Mouse (Mus musculus) kidney, adult 9 months (tissue): ENCODE data around the gene Lenep.

ENCODE experiments used
- DNase-seq: peaks from one replicate; pipeline ENCODE4 v3.0.0; 2022

Gene Lenep

DNA sequence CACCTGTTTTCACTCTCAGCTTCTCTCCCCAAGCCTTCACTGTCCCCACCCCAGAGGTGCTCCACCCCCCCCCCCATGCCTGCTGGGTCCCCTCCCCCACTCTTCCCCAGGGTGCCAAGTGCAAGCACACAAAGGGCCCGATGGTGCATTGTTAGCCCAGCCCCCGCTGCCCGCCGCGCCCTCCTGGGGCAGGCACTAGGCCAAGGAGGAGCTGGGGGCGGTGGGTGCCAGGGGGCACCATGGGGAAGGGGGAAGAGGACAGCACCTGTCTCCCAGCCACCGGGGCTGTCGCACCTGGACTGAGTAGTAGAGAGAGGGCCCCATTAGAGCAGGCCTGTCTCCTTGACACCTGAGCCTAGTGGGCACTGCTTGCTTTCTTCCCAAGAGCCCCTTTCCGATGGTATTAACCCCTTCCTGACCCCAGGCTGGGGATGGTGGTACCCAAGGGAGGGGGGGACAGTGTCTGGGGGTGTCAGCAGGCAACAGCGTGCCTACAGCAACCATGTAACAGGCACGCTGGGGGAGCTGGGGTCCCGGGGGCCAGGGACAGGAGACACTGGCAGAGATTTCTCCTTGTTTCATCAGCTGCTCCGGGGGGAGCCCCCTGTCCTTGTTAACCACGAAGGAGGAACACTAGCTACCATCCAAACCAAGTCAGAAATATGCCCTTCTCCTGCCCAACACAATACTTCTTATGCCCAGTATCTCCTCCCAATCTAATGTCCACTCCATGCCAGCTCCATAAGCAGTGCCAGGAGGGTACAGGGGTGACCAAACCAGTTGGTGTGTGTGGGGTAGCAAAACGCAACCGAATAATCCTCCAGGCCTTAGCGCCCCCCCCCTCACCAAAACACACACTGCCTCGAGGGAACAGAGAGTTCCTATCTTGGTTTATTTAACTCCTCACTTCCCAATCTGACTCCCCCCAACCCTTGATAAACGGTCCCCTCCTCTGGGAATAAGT, 11.6 kb downstream of the Lenep start:
- DNase-seq: no peak

DNA sequence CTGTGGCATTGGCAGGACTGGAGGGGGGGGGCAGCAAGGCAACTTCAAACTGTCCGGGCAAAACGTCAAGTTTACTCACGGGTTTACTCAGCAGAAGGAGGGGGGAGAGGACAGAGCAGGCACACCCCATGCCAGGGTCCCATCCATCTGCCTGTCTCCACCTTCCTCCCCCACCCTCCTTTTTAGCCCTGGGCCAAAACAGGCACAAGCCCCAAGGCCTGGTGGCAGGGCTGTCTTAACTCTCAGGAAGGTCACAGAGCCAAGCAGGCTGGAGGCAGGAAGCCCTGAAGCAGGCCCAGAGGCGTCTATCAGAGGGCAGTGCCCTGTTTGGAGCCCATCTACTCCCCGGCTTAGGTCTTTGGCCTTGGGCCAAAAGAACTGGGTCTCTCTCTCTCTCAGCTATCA, 12.5 kb downstream of the Lenep start:
- DNase-seq: peak; percentile 50

DNA sequence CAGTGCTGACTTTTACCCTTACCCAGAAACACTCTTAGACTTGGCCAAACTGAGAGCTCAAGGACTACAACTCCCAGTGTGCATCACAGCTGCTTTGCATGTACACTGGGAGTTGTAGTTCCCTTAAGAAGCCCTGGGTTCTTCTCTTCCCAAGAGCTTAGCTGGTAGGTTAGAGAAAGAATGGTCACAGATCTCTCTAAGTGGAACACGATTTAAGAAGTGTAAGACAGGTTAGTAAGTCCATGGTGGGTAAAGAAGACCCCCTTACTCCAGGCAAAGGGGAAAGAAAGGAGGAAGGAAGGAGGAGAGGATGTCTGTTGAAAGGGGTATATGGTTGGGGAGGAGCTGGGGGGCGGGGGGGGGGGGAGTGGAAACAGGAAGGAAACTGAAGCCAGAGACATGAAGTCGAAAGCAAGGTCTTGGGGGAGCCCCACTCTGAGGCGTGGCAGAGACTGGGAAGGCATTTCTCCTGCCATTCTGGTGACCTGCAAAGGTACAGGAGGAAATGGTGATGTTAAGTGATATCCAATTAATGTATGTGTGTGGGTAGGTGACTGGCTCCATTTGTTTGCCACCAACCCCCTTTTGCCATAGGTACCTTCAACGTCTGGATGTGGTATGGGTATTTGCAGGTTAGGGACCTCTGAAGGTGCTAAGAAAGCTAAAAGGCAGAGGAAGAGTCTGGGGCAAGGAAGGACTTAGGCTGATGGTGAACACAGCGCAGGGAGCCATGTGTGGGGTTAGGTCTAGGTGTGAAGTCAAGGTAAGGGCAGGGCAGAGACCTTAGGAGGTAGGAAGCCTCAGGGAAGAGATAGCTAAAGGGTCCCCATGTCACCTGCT, 13.5 kb downstream of the Lenep start:
- DNase-seq: peak; percentile 54

DNA sequence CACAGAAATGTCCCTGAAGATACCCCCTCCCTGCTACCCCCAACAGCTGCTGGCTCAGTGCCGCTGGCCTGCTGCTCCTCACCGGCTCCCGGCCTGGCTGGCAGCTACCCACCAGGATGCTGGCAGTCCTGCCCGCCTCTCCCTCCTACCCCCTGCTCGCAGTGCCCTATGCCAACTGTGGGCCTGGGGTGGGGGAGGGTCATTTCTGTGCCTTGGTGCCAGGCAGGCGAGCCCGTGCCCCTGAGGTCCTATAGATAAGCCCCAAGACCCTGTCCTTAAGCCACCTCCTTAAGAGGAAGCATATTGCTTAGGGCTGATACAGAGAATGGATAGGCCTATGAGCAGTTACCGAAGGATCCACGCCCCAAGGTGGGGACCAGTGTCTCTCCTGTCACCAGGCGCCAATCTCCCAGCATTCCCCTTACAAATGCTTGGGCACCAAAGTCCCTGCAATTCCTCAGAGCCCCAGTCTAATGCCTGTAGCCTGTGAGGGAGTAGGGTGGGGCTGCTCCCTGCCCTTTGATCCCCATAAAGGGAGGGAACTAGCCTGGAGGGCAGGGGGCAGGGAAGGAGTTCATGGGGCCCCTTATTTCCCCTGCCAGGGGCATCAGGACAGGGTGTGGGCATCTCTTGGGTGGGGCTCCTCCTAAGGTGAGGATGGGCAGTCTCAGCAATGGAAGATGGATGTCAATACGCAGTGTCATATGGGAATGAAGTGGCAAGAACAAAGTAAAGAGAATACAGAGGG, 14.3 kb downstream of the Lenep start:
- DNase-seq: peak; percentile 69

DNA sequence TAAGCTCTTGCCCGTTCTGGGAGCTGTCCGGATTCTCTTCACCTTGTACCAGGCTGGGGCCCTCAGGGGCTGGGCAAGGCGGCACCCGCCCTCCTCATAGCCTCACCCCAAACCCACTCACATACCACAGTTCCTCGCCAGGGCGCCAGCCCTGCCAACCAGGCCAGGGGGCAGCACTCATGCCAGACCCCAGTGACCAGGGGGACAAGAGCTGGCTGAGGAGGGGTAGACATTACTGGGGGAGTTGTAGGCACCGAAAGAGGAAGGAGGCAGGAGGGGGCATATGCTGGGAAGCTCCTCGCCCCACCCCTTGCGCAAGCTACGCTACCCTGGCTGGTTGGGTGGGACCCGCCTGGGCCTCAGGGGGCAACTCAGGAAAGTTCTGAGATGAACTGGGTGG, 15.0 kb downstream of the Lenep start:
- no peak for DNase-seq

DNA sequence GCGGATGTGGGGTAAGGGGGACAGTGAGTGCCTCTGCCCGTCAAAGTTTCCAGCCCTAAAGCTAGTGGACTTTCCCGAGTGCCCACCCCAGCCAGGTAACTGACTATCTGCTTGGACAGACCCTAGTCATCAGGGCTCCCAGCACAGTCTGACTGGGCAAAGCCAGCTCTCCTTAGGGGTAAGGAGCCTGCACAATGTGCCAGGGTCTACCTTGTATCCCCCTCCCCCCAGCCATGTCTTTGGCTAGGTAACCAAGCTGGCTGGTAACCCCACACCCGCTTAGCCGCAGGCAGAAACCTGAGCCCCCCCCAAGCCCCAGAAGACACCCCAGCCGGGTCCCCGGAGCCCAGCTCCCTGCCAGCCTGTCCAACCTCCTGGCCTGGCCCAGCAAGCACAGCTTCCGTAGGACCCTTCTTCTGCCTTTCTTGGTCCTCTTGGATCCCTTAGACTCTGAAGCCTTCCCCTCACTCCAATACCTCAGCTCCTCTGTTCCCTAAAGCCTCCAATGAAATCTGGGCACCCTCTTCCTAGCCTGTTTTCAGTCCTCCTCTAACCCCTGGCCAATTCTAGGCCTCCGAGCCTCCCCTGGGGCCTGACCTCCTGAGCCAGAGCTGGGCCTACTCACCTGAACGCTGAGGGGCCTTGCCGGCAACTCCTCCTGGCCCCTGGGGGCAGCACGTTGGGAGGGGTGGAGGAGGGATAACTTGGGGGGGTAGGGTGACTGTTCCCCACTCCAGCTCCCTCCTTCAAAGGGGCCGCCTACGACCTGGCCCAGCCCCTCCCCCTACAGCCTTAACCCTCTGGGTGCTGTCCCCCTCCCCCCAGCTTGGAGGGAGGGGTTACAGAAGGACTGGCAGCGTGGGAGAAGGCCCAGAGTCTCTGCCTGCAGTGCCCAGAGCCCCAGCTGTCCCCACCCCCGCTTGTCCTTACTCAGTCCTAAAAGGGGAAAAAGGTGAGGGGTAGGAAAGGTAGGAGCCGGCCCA, 15.9 kb downstream of the Lenep start:
- DNase-seq: no peak

DNA sequence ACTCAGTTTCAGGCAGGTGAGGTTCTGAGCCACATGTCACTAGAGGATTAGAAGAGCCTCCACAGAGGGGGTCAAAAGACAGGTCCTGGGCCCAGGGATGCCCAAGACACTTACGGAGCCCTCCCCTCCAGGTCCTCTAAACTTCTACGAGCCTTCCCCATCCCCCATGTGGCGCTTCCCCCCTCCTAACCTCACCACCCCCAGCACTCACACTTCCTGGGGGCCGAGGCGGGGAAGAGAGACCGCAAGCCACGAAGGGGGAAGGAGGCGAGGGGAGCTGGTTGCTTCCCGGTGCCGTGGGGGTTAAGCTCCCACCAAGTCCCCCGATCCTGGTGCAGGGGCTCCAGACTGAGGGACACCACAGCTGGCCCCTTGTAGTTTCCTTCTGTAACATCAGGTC, 17.1 kb downstream of the Lenep start:
- no peak for DNase-seq

DNA sequence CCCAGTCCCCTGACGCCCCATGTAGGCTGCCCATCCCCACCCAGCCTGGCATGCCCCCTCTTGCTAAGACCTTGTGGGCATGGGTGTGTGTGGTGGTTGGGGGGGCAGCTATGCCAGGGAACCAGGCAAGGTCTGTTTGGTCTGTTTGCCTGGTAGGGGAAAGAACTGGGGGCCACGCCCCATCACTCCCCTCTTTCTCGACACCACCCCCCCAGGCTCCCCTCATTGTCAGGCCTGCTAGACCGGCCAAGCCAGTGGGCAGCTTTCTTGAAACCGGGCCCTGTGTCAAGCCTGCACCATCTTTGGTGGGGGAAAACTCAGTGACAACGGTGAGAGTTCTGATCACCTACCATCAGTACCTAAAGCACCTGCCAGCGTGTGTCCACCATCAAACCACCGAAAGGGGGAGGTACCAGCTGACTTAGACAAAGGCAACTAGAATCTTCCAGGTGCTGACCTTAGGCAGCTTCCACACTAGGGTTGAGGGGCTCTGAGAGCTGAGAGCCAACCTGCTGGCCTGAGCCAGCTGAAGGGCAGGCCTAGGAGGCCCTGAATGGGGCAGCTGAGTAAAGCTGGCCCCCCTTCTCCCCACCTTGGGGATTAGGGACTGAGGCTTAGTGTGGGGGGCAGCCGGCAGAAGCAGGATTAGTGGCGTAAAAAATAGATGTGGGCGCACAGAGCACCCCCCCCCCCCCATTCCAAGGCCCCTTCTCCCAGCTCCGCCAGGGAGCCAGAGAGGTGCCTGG, 18.1 kb downstream of the Lenep start:
- no peak for DNase-seq

DNA sequence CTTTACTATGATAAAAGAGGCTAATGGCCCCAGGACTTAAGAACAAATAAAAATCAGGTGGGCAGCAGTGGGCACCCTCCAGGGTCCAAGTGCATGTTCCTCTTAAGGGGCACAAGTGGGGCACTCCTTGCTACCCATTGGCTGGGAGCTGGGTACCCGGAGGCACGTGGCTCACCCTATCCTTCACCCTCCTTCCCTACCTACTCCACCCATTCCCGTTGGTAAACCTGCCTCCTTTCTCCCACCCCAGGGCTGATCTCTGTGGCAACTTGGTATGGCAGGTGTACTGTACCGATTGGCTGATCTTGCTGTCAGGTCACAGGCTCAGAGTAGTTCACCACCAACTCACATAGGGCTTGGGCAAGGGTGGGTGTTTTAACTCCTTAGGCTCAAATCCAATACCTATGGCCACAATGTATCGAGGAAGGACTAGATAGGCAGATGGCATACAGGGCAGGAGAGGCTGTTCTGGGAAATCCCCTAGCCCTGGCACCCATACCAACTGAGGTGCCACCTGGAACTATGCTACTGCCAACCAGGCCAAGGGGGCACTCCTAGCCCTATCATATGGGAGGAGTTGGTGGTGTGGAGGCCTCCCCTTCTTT, 18.8 kb downstream of the Lenep start:
- DNase-seq: no peak

DNA sequence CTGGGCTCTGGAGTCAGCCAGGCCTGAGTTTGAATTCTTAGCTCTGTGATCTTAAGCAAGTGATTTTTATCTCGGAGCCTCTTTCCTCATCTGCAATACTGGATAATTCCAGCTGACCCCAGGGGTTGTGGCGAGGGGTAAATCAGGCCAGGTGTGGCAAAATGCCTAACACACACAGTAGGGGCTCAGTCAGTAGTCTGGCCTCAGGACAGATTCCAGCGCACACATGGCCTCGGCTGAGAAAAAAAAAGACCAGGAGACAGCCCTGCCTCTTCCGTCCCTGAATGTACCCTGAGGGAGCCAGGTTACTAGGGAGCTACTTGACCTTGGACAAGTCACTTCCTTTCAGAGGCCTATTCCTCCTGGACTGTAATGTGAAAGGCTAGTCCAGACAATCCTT, 19.6 kb downstream of the Lenep start:
- no peak for DNase-seq

DNA sequence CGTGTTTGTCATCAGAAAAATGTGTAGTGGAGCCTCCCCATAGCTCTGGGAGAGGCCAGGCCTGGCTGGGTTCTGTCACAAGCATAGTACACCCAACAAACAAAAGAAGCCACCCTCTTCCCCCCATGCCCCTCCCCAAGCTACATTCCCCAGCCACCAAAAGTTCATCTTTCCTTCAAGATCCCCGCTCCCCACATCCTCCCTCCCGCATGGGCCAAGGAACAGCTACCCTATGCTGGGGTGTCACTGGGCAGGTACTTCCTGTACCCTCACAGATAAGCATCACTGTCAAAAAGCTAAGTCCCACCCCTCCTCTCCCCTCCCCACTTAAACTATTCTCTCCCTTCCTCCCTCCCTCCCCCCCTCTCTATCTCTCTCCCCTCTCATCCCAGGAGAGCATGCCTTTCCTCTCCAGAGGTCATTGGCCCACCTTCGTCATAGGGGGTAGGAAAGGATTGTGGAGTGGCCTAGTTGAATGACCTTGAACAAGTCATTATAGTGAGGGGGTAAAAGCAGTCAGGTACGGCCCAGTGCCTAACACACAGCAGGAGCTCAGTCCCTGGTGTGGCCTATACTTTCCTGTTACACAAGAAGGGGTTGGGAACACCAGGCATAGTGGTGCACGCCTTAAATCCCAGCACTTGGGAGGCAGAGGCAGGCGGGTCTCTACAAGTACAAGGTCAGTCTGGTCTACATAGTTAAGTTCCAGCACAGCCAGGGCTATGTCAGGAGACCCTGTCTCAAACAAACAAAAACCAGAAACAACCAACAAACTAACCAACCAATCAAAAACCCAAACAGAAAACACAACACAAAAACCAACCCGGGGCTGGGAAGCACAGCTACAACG, 20.3 kb downstream of the Lenep start:
- DNase-seq: no peak

DNA sequence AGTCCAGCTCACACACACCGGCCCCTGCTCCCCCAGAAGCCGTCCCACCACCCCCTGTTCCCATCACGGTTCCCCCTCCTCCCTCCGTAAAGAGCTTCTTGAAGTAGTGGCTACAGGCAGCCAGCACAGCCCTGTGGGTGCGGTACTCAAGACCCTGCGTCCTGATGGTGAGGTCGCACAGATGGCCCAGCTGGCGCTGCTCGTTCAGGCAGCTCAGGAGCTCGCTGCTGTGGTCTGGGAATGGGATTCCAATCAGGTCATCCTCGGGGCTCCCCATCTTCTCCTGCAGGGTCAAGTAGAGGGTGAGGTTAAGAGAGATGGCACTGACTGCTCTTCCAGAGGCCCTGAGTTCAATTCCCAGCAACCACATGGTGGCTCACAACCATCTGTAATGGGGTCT, 21.4 kb downstream of the Lenep start:
- DNase-seq: no peak

DNA sequence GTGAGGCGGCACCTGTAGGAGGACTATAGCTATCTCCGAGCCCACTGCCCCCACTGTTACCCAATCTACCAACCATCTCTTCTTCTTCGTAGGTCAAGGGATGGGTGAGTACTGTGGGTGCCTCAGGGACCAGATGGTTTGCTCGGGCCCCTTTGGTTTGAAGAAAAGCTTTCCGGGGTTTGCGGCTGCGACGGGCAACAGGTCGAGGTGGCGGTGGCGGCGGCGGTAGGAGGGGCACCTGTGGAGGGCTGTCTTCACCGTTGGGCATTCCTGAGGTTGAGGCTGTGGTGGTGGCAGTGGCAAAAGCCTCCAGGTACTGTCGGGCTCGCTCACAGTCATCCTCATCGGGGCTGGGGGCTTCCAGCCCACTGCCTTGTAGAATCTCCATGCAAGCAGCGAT, 21.9 kb downstream of the Lenep start:
- DNase-seq: no peak

DNA sequence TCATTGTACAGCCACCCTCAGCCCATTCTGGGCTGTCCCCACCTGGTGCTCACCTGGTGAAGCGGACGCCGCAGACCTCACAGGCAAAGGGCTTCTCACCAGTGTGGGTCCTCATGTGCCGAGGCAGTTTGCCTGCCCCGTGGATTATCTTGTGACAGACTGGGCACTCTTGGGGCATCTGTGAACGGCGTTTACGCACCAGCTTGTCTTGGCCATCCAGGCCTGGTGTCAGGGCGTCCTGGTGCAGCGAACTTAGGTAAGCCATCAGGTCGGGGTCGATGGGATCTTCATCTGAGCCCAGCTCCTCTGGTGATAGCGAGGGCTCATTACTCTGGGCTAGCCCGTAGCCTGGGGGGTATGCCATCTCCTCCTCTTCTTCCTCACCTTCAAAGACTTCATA, 22.3 kb downstream of the Lenep start:
- DNase-seq: no peak

DNA sequence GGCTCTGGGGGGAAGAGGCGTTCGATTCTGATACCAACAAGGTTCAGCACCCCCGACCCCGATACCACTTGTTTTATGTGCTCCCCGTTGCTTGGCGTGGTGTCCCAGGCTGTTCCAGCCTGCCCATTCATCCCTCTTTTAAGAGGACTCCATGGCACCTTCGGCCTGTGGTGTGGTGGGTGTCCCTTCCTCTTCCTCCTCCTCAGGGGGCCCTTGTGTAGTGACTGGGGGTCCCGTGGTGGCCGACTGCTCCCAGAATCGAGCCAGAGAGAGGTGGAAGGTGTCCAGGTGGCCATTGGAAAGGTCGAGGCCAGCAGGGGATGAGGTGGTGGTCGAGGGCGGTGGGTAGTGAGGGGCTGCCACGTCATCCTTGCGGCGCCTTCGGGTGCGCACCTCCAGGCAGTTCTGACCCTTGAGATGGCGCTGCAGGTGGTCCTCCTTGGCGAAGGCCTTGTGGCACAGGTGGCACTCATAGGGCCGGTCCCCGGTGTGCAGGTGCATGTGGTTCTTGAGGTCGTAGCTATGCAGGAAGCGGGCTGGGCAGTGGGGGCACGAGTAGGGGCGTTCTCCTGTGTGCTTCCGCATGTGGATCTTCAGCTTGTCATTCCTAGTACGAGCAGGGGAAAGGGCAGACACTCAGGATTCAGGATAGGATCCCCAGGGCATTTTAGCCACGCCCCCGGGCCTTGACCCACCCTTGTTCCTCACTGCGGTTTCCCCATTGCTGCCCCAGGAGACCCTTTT, 23.0 kb downstream of the Lenep start:
- no peak for DNase-seq

DNA sequence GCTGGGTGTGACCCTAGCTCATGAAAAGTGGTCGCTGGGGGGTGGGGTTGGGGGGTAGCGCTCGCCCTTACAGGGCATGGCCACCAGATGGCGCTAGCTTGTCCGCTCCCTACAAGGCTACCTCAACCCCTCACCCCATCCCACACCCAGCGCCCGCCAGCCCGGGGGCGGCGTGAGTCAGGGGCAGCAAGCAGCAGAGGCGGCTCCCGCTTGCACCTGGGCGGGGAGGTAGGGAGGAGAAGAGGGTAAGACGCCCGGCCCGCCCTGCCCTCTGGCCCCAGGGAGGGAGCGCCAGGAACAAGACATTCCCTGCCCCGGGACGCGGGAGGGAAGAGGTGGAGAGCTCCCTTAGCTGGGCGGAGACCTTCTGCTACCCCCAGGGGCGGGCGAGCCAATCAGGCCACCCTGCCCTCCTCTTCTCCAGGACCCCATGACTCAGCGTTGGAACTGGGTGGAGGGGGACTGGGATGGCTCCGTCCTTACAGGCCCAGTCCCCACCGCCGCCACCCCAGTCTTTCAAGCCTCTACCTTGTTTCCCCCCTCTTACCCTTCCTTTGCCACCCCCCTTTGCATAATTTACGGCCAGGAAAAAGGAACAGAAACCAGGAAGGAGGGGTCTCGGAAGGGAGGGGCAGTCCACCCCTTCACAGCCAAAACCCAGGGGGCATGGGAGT, 24.1 kb downstream of the Lenep start:
- DNase-seq: peak; percentile 72

DNA sequence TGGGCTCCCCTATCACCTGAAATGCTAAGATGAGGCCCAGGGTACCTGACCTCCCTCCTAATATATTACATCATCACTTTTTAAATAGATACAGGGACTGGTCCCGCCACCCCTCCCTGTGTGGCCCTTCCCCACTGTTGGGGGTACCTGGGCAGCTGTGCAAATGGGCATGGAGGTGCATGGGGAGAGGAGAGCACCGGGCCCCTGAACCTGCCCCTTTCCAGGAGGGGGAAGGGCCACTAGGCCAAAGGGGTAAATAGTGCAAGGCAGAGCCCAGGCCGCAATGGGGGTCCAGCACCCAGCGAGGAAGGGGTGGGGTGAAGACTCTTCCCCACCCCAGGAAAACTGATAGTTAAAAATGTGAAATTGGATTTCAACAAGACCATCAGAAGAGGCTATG, 24.8 kb downstream of the Lenep start:
- DNase-seq: no peak

DNA sequence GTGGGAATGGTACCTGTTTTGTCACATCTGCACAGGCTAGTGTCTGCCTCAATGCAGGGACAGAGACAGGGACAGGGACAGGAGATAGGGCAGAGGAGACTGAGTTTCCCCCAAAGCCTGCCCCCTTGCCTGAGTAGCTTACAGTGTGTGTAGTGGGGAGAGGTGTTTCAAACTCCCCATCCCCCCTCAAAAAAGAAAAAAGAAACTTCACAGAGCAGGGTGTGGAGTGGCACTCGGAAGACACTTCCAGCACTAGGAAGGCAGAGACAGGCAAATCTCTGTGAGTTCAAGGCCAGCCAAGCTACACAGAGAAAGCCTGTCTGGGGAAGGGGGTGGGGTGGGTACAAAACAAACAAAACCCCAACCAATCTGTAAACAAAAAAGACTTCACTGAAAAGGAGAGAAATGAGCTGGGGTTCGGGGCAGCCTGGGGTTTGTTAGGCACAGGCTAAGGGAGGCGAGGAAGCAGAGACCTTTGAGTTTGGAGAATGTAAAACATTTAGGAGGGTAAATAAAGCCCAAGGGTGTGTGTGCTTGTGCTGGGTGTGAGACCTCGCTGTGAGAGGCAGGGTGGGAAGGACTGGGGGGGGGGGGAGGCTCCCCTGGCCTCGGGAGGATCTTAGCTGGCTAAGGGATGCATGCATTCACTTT, 28.9 kb downstream of the Lenep start:
- DNase-seq: no peak
